Mouse (Mus musculus) MEL (cell line): ENCODE results near the gene Lipi. TPM values are rescaled to one million over a fixed set of nuclear protein-coding genes. Genes with fewer than 3 reads are reported as not detected.

ENCODE experiments used
- DNase-seq: peaks from one replicate; pipeline ENCODE4 v3.0.0; 2011; ENCODE audit warnings: low read depth, low spot score
- H3K27ac ChIP-seq: 2 replicates; pipeline ENCODE4 v1.5.1; 2012; ENCODE audit warnings: low read depth, mild to moderate bottlenecking, control low read depth, low read length, moderate library complexity; ENCODE audit not compliant: control insufficient read depth
- H3K27me3 ChIP-seq, 2 experiments: fragments of 150-350 bp in 1 of 2; sonication (generic) in 1 of 2; 2 replicates each; pipeline ENCODE4 v1.6.1; 2012; ENCODE audit warnings: low read length in 2 of 2, mild to moderate bottlenecking in 2 of 2, improper control_type of control experiment in 1 of 2, moderate library complexity in 1 of 2; ENCODE audit not compliant: insufficient read depth in 2 of 2, control insufficient read depth in 1 of 2
- H3K36me3 ChIP-seq, 2 experiments: 2 replicates each; pipeline ENCODE4 v1.6.1; 2012 to 2014; ENCODE audit warnings: low read length in 2 of 2, improper control_type of control experiment in 1 of 2, inconsistent platforms in 1 of 2, mild to moderate bottlenecking in 1 of 2; ENCODE audit not compliant: insufficient read depth in 2 of 2, control insufficient read depth in 1 of 2
- H3K4me1 ChIP-seq, 2 experiments: fragments of 150-350 bp in 1 of 2; sonication (generic) in 1 of 2; 2 replicates each; pipeline ENCODE4 v1.6.1; 2012; ENCODE audit warnings: low read length in 2 of 2, improper control_type of control experiment in 1 of 2, mild to moderate bottlenecking in 1 of 2; ENCODE audit not compliant: insufficient read depth in 2 of 2, control insufficient read depth in 1 of 2
- H3K4me3 ChIP-seq, 2 experiments: fragments of 150-350 bp in 1 of 2; sonication (generic) in 1 of 2; 2 replicates each; pipeline ENCODE4 v1.5.1; 2012; ENCODE audit warnings: low read depth in 2 of 2, low read length in 2 of 2, mild to moderate bottlenecking in 2 of 2, moderate library complexity in 2 of 2, control low read depth in 1 of 2, improper control_type of control experiment in 1 of 2; ENCODE audit not compliant: control insufficient read depth in 1 of 2, insufficient read depth in 1 of 2
- H3K79me2 ChIP-seq: 2 replicates; pipeline ENCODE4 v1.6.1; 2012; ENCODE audit warnings: mild to moderate bottlenecking, low read length, moderate library complexity; ENCODE audit not compliant: control insufficient read depth, poor library complexity, insufficient read depth
- H3K9ac ChIP-seq: 2 replicates; pipeline ENCODE4 v1.6.1; 2012; ENCODE audit warnings: low read depth, mild to moderate bottlenecking, control low read depth, low read length, moderate library complexity; ENCODE audit not compliant: control insufficient read depth, poor library complexity, severe bottlenecking
- H3K9me3 ChIP-seq: fragments of 150-350 bp; sonication (generic); replicated peaks from 2 replicates; pipeline ENCODE4 v1.6.1; 2012; ENCODE audit warnings: mild to moderate bottlenecking, low read length, improper control_type of control experiment, moderate library complexity; ENCODE audit not compliant: insufficient read depth
- CTCF ChIP-seq, 3 experiments: IDR thresholded peaks in 2 of 3; conservative IDR thresholded peaks in 1 of 3; 2 replicates each; pipeline ENCODE4 v1.5.1; 2011 to 2012; ENCODE audit warnings: low read length in 3 of 3, low read depth in 2 of 3, mild to moderate bottlenecking in 2 of 3, improper control_type of control experiment in 1 of 3, inconsistent platforms in 1 of 3, mixed read lengths in 1 of 3, moderate library complexity in 1 of 3; ENCODE audit not compliant: control insufficient read depth in 1 of 3, insufficient read depth in 1 of 3, poor library complexity in 1 of 3, severe bottlenecking in 1 of 3
- GABPA ChIP-seq: IDR thresholded peaks from 2 replicates; pipeline ENCODE4 v1.6.1; 2012; ENCODE audit warnings: low read depth, mild to moderate bottlenecking, inconsistent platforms, low read length, improper control_type of control experiment, moderate library complexity
- KAT2A ChIP-seq: conservative IDR thresholded peaks from 2 replicates; pipeline ENCODE4 v1.6.1; 2012; ENCODE audit warnings: low read depth, low read length, improper control_type of control experiment, inconsistent platforms
- RAD21 ChIP-seq: IDR thresholded peaks from 2 replicates; pipeline ENCODE4 v1.6.1; 2011; ENCODE audit warnings: mild to moderate bottlenecking, low read depth, low read length, improper control_type of control experiment
- SMC3 ChIP-seq: IDR thresholded peaks from 2 replicates; pipeline ENCODE4 v1.6.1; 2011; ENCODE audit warnings: low read depth, low read length, improper control_type of control experiment
- ZC3H11A ChIP-seq: IDR thresholded peaks from 2 replicates; pipeline ENCODE4 v1.6.1; 2012; ENCODE audit warnings: low read depth, mild to moderate bottlenecking, inconsistent platforms, low read length, improper control_type of control experiment
- ZKSCAN1 ChIP-seq: IDR thresholded peaks from 2 replicates; pipeline ENCODE4 v1.6.1; 2012; ENCODE audit warnings: low read depth, mild to moderate bottlenecking, inconsistent platforms, low read length, improper control_type of control experiment, moderate library complexity
- polyA plus RNA-seq, 2 experiments: library from polyadenylated mRNA; stranded (reverse) in 1 of 2; unstranded in 1 of 2; fragments of >175 nt in 1 of 2; fragments of >200 nt in 1 of 2; gene quantifications; 2 replicates each; pipeline versions ENCODE4 v1.2.1 to v1.2.4; 2012; ENCODE audit warnings: low replicate concordance in 2 of 2, low read depth in 1 of 2; ENCODE audit not compliant: insufficient read length in 2 of 2, insufficient read depth in 1 of 2, missing spikeins in 1 of 2
- total RNA-seq: library from RNA; depleted of rRNA; stranded (reverse); fragments of 300-350 nt; gene quantifications from 2 replicates; pipeline ENCODE4 v1.2.3, GENCODE M21; 2012; rRNA removed

Gene Lipi
- total and polyA plus RNA-seq, 3 experiments = not detected

DNA sequence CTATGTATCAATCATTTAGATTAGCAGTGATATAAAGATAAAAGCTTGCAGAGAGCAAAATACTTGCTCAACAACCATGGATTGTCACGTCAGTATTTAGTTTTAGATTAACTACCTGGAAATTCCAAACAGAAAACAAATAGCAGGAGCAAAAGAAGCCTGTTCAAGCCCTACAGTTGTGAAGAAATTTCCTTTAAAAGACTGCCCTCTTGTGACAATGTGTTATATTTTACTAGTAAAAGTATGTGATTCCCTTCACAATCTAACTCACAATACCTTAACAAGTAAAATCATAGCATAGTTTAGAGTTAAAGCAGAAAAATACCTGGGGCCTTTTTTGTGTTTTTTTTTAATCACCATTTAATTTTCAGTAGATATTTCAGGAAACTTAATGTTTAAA, 54.2 kb downstream of the Lipi start:
- Histone ChIP-seq H3K36me3 (no peaks in the 10 kb centered on the region), H3K27ac (no peak overlapping the region), H3K9ac (no peak overlapping the region), H3K4me3 (no peak overlapping the region), H3K9me3 (no peaks in the 10 kb centered on the region), H3K4me1 (no peaks in the 10 kb centered on the region), H3K79me2 (no peaks in the 10 kb centered on the region), H3K27me3 (no peaks in the 10 kb centered on the region; a peak in 1 of 4 replicates)
- peak; percentile 9 for DNase-seq
- TF ChIP-seq SMC3 = peak; percentile 54
- no peak for TF ChIP-seq KAT2A
- TF ChIP-seq RAD21 = peak; percentile 61
- no peak for TF ChIP-seq GABPA
- 0 out of 2 replicates have a peak, but pooled peaks have one; percentile 26 for TF ChIP-seq ZC3H11A
- TF ChIP-seq CTCF (IDR thresholded peaks at IDR 0.05 in 2 of 3, conservative IDR thresholded peaks at IDR 0.05 in 1 of 3; ENCODE audit: control insufficient read depth in 1 of 3, insufficient read depth in 1 of 3, low read depth in 2 of 3, low read length in 3 of 3, poor library complexity in 1 of 3, severe bottlenecking in 1 of 3) = peak in 1 of 3 experiments; percentile 52; a peak in 2 of 6 replicates

DNA sequence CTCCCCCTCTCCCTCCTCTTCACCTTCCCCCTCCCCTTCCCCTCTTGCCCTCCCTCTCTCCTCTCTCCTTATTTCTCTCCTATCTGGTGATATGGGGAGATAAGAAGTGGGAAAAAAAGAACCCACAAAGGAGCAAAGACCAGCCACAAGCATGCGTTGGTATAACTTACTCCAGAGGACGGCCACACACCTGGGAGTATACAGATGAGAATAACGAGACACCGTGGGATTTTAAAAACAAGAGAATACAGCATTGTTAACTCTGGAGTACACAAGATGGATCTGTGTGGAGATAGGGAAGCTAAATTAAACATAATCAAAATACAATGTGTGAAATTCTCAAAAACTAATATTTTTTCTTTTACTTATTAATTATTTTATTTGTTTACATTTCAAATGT, 89.3 kb downstream of the Lipi start:
- Histone ChIP-seq H3K4me3 (no peak overlapping the region), H3K27me3 (no peaks in the 10 kb centered on the region), H3K9me3 (no peaks in the 10 kb centered on the region), H3K4me1 (no peaks in the 10 kb centered on the region), H3K79me2 (no peaks in the 10 kb centered on the region), H3K36me3 (no peaks in the 10 kb centered on the region), H3K9ac (no peak overlapping the region), H3K27ac (no peak overlapping the region)
- no peak for DNase-seq
- TF ChIP-seq ZKSCAN1 (no peak), RAD21 (no peak)

Other genes starting within 250 kb of the Lipi start
- not detected in 2 replicates for gene Rbm11, start 6.8 kb upstream of the Lipi start, total RNA-seq
- under 1 TPM in 1 of 2 experiments, not detected in 1; 0.15 TPM for gene Rbm11, start 6.8 kb upstream of the Lipi start, polyA plus RNA-seq
- 17.6 and 18.4 TPM in 2 replicates for gene Hspa13, start 181.0 kb upstream of the Lipi start, total RNA-seq
- gene Hspa13, start 181.0 kb upstream of the Lipi start, polyA plus RNA-seq = 10 to 100 TPM in 1 of 2 experiments, not detected in 1; 16.0 TPM